Mouse (Mus musculus) MEL (cell line): ENCODE results near the gene Mrpl30.
A peak's percentile ranks its signal among the peaks of the same experiment; 100 is the strongest.

Source experiments
- CHD1 ChIP-seq: IDR thresholded peaks from 2 replicates; pipeline ENCODE4 v1.6.1; 2012; ENCODE audit warnings: low read depth, mild to moderate bottlenecking, inconsistent platforms, low read length, improper control_type of control experiment
- CTCF ChIP-seq, 3 experiments: IDR thresholded peaks in 2 of 3; conservative IDR thresholded peaks in 1 of 3; 2 replicates each; pipeline ENCODE4 v1.5.1; 2011 to 2012; ENCODE audit warnings: low read length in 3 of 3, low read depth in 2 of 3, mild to moderate bottlenecking in 2 of 3, improper control_type of control experiment in 1 of 3, inconsistent platforms in 1 of 3, mixed read lengths in 1 of 3, moderate library complexity in 1 of 3; ENCODE audit not compliant: control insufficient read depth in 1 of 3, insufficient read depth in 1 of 3, poor library complexity in 1 of 3, severe bottlenecking in 1 of 3
- E2F4 ChIP-seq: IDR thresholded peaks from 2 replicates; pipeline ENCODE4 v1.6.1; 2011; ENCODE audit warnings: low read depth, low read length, improper control_type of control experiment, borderline replicate concordance
- EP300 ChIP-seq, 2 experiments: IDR thresholded peaks; 2 replicates each; pipeline ENCODE4 v1.6.1; 2011; ENCODE audit warnings: improper control_type of control experiment in 2 of 2, low read length in 2 of 2, low read depth in 1 of 2, mild to moderate bottlenecking in 1 of 2
- MEF2A ChIP-seq: IDR thresholded peaks from 2 replicates; pipeline ENCODE4 v1.6.1; 2014; ENCODE audit warnings: low read depth, mild to moderate bottlenecking, inconsistent platforms, low read length, improper control_type of control experiment; ENCODE audit not compliant: poor library complexity, insufficient replicate concordance, severe bottlenecking; ENCODE audit errors: extremely low read depth
- POLR2A ChIP-seq, 2 experiments: IDR thresholded peaks; 2 replicates each; pipeline ENCODE4 v1.6.1; 2011 to 2012; ENCODE audit warnings: low read length in 2 of 2, mild to moderate bottlenecking in 2 of 2, control low read depth in 1 of 2, improper control_type of control experiment in 1 of 2, low read depth in 1 of 2, moderate library complexity in 1 of 2; ENCODE audit not compliant: control insufficient read depth in 1 of 2, insufficient read depth in 1 of 2, poor library complexity in 1 of 2
- POLR2AphosphoS2 ChIP-seq: IDR thresholded peaks from 2 replicates; pipeline ENCODE4 v1.6.1; 2011; ENCODE audit warnings: low read length, improper control_type of control experiment
- SIN3A ChIP-seq: IDR thresholded peaks from 2 replicates; pipeline ENCODE4 v1.6.1; 2012; ENCODE audit warnings: low read length, improper control_type of control experiment, inconsistent platforms
- TCF12 ChIP-seq: IDR thresholded peaks from 2 replicates; pipeline ENCODE4 v1.6.1; 2014; ENCODE audit warnings: low read depth, mild to moderate bottlenecking, inconsistent platforms, low read length, improper control_type of control experiment, moderate library complexity
- USF1 ChIP-seq: IDR thresholded peaks from 2 replicates; pipeline ENCODE4 v1.6.1; 2014; ENCODE audit warnings: low read depth, mild to moderate bottlenecking, inconsistent platforms, low read length, improper control_type of control experiment, moderate library complexity
- ZMIZ1 ChIP-seq: IDR thresholded peaks from 2 replicates; pipeline ENCODE4 v1.6.1; 2012; ENCODE audit warnings: low read depth, mild to moderate bottlenecking, inconsistent platforms, low read length, improper control_type of control experiment, moderate library complexity
- ZNF384 ChIP-seq: IDR thresholded peaks from 2 replicates; pipeline ENCODE4 v1.6.1; 2012; ENCODE audit warnings: low read depth, mild to moderate bottlenecking, inconsistent platforms, low read length, improper control_type of control experiment

DNA sequence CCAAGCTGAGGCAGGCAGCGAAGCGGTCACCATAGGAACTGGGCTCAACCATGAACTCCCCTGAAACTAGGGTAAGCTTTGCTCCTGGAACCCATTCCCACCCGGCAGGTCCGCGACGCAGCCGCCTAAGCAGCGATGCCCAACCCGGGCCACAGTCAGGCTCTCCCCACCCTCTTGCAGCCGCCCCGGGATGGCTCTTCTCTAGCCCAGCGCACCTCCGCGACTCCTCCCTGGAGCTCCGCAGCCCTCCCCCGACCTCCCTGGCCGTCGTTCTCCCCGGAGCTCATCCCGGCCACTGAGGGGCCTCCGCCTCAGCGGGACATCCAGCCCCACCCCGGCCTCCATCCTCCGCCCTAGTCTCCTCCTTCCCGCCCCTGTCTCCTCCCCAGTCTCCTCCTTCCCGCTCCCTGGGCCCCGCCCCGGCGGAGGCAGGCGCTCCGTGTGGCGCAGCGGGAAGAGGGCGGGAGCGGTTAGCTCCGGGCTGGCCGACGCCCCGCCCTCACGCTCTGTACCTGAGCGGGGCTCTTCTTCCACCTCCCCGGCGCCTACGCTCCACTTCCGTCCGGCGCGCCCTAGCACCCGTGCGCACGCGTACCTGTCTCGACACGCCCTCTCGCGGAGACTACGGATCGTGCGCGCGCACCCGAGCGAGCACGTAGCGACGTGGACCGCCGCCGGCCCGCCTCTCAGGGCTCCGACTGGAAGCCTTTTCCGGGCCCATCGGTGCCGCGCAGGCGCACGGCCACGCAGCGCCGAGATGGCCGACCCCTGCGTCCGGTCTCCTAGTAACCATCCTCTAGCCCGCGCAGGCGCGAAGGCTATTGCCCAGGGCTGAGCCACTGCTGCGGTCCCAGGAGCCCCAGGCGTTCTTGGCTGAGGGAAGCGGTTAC is 25.5 kb upstream of the Mrpl30 start:
- TF ChIP-seq CTCF (IDR thresholded peaks at IDR 0.05 in 2 of 3, conservative IDR thresholded peaks at IDR 0.05 in 1 of 3; ENCODE audit: control insufficient read depth in 1 of 3, insufficient read depth in 1 of 3, low read depth in 2 of 3, low read length in 3 of 3, poor library complexity in 1 of 3, severe bottlenecking in 1 of 3) (no peak), SIN3A (peak; percentile 88; the same call in 1 of the 2 replicates), TCF12 (no peak), POLR2AphosphoS2 (peak; percentile 57; the same call in 1 of the 2 replicates), POLR2A (IDR thresholded peaks at IDR 0.05; ENCODE audit: control insufficient read depth in 1 of 2, insufficient read depth in 1 of 2, low read depth in 1 of 2, low read length in 2 of 2, poor library complexity in 1 of 2) (peak; percentile 50 to 78; a peak in 3 of 4 replicates), MEF2A (no peak), USF1 (no peak), EP300 (IDR thresholded peaks at IDR 0.05; ENCODE audit: low read depth in 1 of 2, low read length in 2 of 2) (no peak), ZNF384 (no peak), ZMIZ1 (no peak; the same call in 1 of the 2 replicates), CHD1 (no peak), E2F4 (no peak; the same call in 1 of the 2 replicates)
